In genomic region chr6:24657647-24658387, GRCm38 (mm10) we compare ENCODE assay signal across 18 mouse cellular contexts. TPM values are rescaled to one million over a fixed set of nuclear protein-coding genes. Genes with fewer than 3 reads are reported as not detected.
DNase-seq lines count a peak whose midpoint lies in the region; ATAC-seq and TF ChIP-seq lines count a peak whose summit lies in the region.
"Had no signal": no experiment of that assay in that cellular context is flagged by ENCODE, and none has a peak within 500 bp of the region (broad histone marks: within the 10 kb centered on the region; RNA-seq: fewer than 3 reads in every experiment).

No protein-coding gene starts in this region.

- H3K4me2 ChIP-seq in kidney, embryonic 16.5 days (replicated peaks; ENCODE audit: low read depth, low read length) = no peak overlapping the region
- H3K4me2 ChIP-seq in liver, embryonic 15.5 days = peak overlapping the region; percentile 13; the same call in 1 of the 2 replicates
- H3K4me2 ChIP-seq: forebrain, embryonic 15.5 days; hindbrain, embryonic 15.5 days; limb, embryonic 15.5 days; midbrain, embryonic 13.5 days had no signal

- intact Hi-C loops in gastrocnemius, adult 2 months (cut with DNase I) = no loop called here

- H3K9me3 ChIP-seq in kidney, embryonic 16.5 days (ENCODE audit: low read length) = no peaks in the 10 kb centered on the region
- H3K9me3 ChIP-seq in liver, embryonic 15.5 days (replicated peaks) = no peaks in the 10 kb centered on the region
- H3K9me3 ChIP-seq: forebrain, embryonic 15.5 days; hindbrain, embryonic 15.5 days; limb, embryonic 15.5 days; midbrain, embryonic 13.5 days had no signal

- H3K27ac ChIP-seq in gastrocnemius, adult 2 months = peak overlapping the region; percentile 16; the same call in 1 of the 2 replicates
- H3K27ac ChIP-seq in kidney, embryonic 16.5 days (ENCODE audit: low read length) = no peak overlapping the region
- H3K27ac ChIP-seq in liver, embryonic 15.5 days (replicated peaks) = peak overlapping the region; percentile 48; the same call in 1 of the 2 replicates
- H3K27ac ChIP-seq: forebrain, embryonic 15.5 days; hindbrain, embryonic 15.5 days; limb, embryonic 15.5 days; macrophage; midbrain, embryonic 13.5 days had no signal

- H3K4me3 ChIP-seq in gastrocnemius, adult 2 months = no peak overlapping the region
- no peak overlapping the region for H3K4me3 ChIP-seq in kidney, embryonic 16.5 days (ENCODE audit: low read length)
- no peak overlapping the region for H3K4me3 ChIP-seq in liver, embryonic 15.5 days (replicated peaks)
- H3K4me3 ChIP-seq: erythroblast, embryonic 14.5 days; forebrain, embryonic 15.5 days; hindbrain, embryonic 15.5 days; limb, embryonic 15.5 days; midbrain, embryonic 13.5 days; myocyte had no signal

- H3K36me3 ChIP-seq in kidney, embryonic 16.5 days (ENCODE audit: insufficient read depth, low read length) = peaks cover 4% of the 10 kb centered on the region; the same call in 1 of the 2 replicates
- H3K36me3 ChIP-seq in liver, embryonic 15.5 days (replicated peaks) = no peaks in the 10 kb centered on the region; the same call in 1 of the 2 replicates
- H3K36me3 ChIP-seq: forebrain, embryonic 15.5 days; hindbrain, embryonic 15.5 days; limb, embryonic 15.5 days; midbrain, embryonic 13.5 days had no signal

- peaks cover 15% of the 10 kb centered on the region for H3K4me1 ChIP-seq in kidney, embryonic 16.5 days (ENCODE audit: insufficient read depth, low read length)
- peaks cover 32% of the 10 kb centered on the region for H3K4me1 ChIP-seq in liver, embryonic 15.5 days (replicated peaks)

- ATAC-seq in kidney, embryonic 16.5 days (ENCODE audit: low FRiP score, low TSS enrichment) = 0 out of 2 replicates have a peak, but pooled peaks have one; percentile 15
- peak; percentile 59 for ATAC-seq in liver, embryonic 15.5 days (ENCODE audit: insufficient read depth)
- ATAC-seq: forebrain, embryonic 15.5 days; midbrain, embryonic 13.5 days had no signal

- no peaks in the 10 kb centered on the region for H3K27me3 ChIP-seq in kidney, embryonic 16.5 days (ENCODE audit: insufficient read depth, low read length)
- H3K27me3 ChIP-seq in liver, embryonic 15.5 days = no peaks in the 10 kb centered on the region
- H3K27me3 ChIP-seq: forebrain, embryonic 15.5 days; hindbrain, embryonic 15.5 days; limb, embryonic 15.5 days; midbrain, embryonic 13.5 days had no signal

- no peak overlapping the region for H3K9ac ChIP-seq in kidney, embryonic 16.5 days (replicated peaks; ENCODE audit: low read length)
- H3K9ac ChIP-seq in liver, embryonic 15.5 days = no peak overlapping the region
- H3K9ac ChIP-seq: forebrain, embryonic 15.5 days; hindbrain, embryonic 15.5 days; limb, embryonic 15.5 days; midbrain, embryonic 13.5 days had no signal

- TF ChIP-seq CTCF in gastrocnemius, adult 2 months (IDR thresholded peaks at IDR 0.05) = no peak

- peak; percentile 29 for DNase-seq in gastrocnemius, adult 2 months
- DNase-seq in gastrocnemius, postnatal 10 days = no peak
- DNase-seq in kidney, adult 9 months = no peak
- peak; percentile 72 for DNase-seq in adipocyte (ENCODE audit: low spot score)
- no peak for DNase-seq in neural tube, embryonic 10.5 days (ENCODE audit: extremely low spot score, low spot score)
- DNase-seq in B cell, adult 2 months = no peak
- DNase-seq: cerebellum, adult 11 months; cerebellum, postnatal 36 days; right cerebral cortex, adult 18-20 months had no signal

- 53% methylated on average over 10 of the region's 10 CpGs for WGBS in kidney, embryonic 16.5 days
- 59% methylated on average over 10 of the region's 10 CpGs for WGBS in liver, embryonic 15.5 days (ENCODE audit: insufficient replicate concordance)

RNA-seq across cellular contexts. Expression of gene Wasl, which starts 7.0 kb away (rescaled TPM):
- total RNA-seq in gastrocnemius, adult 2 months (2021) = 10 to 100 TPM; 15.3 to 18.1 TPM
- total RNA-seq in gastrocnemius, postnatal 10 days (2021) = 10 to 100 TPM; 19.0 to 26.3 TPM
- 82.1 and 99.1 TPM in 2 replicates for polyA plus RNA-seq in kidney, embryonic 16.5 days (2015; fragmentation: Nextera tagmentation; extraction: Ambion mirVana)
- polyA plus RNA-seq in liver, embryonic 15.5 days (2015; fragmentation: Nextera tagmentation; extraction: Ambion mirVana) = 22.8 and 25.0 TPM in 2 replicates

Comparison
In these comparisons a context has a peak if more than half of its experiments do, and no peak if none do; other contexts are left out.
1. DNase-seq: peak in gastrocnemius, adult 2 months (single experiment) and adipocyte (single experiment); none in gastrocnemius, postnatal 10 days (single experiment), kidney, adult 9 months (single experiment), neural tube, embryonic 10.5 days (single experiment) and B cell, adult 2 months (0 of 2).